Mouse (Mus musculus): ENCODE results near the gene Arhgef40. TPM values are rescaled to one million over a fixed set of nuclear protein-coding genes. Genes with fewer than 3 reads are reported as not detected.

Arhgef40 gene
- polyA plus RNA-seq, 1 experiment from 2014 or later: 154 TPM

GRCm38 (mm10) chr14:52006241-52006640 is 21.7 kb downstream of the Arhgef40 start:
- Histone ChIP-seq H3K27ac (replicated peaks; ENCODE audit: low read depth, low read length) (no peak overlapping the region), H3K9me3 (ENCODE audit: control insufficient read depth, low read length) (no peaks in the 10 kb centered on the region), H3K4me1 (ENCODE audit: control insufficient read depth, insufficient read depth, low read length) (peaks cover 21% of the 10 kb centered on the region), H3K27me3 (ENCODE audit: control insufficient read depth, insufficient read depth, low read length) (no peaks in the 10 kb centered on the region), H3K9ac (ENCODE audit: low read length) (0 out of 2 replicates have a peak overlapping the region, but pooled peaks have one; percentile 2), H3K36me3 (ENCODE audit: control insufficient read depth, insufficient read depth, low read length) (peaks cover 30% of the 10 kb centered on the region), H3K4me2 (ENCODE audit: low read depth, severe bottlenecking) (no peak overlapping the region), H3K4me3 (ENCODE audit: low read depth, low read length) (no peak overlapping the region)
- DNase-seq (ENCODE audit: low spot score): no peak
- ATAC-seq (ENCODE audit: insufficient number of reproducible peaks, low FRiP score, low TSS enrichment, low read depth): no peak
- 75% methylated on average over 8 of the region's 8 CpGs for WGBS

DNA sequence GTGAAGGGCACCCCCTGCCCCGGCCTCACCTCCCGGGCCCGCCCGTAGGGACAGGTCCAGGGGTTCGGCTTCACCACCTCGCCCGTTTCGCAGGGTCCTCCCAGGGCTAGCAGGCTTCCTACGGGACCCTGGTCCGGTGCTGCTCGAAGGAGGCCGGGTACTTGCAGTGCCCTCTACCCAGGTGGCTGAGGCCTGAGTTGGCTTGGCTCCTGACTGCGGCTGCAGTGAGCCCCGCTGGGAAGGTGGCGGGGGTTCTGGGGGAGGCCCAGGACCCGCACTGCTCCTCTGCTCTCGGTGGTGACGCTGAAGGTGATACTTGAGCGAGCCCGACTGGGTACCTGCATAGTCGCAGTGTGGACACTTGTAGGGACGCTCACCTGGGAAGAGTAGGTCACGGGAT is 22.3 kb downstream of the Arhgef40 start:
- H3K4me3 ChIP-seq (ENCODE audit: low read depth, low read length): no peak overlapping the region
- no peaks in the 10 kb centered on the region for H3K9me3 ChIP-seq (ENCODE audit: control insufficient read depth, low read length)
- ATAC-seq (ENCODE audit: insufficient number of reproducible peaks, low FRiP score, low TSS enrichment, low read depth) (no peak), DNase-seq (ENCODE audit: low spot score) (no peak)
- no peak overlapping the region for H3K27ac ChIP-seq (replicated peaks; ENCODE audit: low read depth, low read length)
- no peaks in the 10 kb centered on the region for H3K27me3 ChIP-seq (ENCODE audit: control insufficient read depth, insufficient read depth, low read length)
- H3K36me3 ChIP-seq (ENCODE audit: control insufficient read depth, insufficient read depth, low read length): peaks cover 30% of the 10 kb centered on the region
- 95% methylated on average over 23 of the region's 23 CpGs for WGBS
- no peak overlapping the region for H3K4me2 ChIP-seq (ENCODE audit: low read depth, severe bottlenecking)
- peaks cover 24% of the 10 kb centered on the region for H3K4me1 ChIP-seq (ENCODE audit: control insufficient read depth, insufficient read depth, low read length)
- H3K9ac ChIP-seq (ENCODE audit: low read length): no peak overlapping the region

DNA sequence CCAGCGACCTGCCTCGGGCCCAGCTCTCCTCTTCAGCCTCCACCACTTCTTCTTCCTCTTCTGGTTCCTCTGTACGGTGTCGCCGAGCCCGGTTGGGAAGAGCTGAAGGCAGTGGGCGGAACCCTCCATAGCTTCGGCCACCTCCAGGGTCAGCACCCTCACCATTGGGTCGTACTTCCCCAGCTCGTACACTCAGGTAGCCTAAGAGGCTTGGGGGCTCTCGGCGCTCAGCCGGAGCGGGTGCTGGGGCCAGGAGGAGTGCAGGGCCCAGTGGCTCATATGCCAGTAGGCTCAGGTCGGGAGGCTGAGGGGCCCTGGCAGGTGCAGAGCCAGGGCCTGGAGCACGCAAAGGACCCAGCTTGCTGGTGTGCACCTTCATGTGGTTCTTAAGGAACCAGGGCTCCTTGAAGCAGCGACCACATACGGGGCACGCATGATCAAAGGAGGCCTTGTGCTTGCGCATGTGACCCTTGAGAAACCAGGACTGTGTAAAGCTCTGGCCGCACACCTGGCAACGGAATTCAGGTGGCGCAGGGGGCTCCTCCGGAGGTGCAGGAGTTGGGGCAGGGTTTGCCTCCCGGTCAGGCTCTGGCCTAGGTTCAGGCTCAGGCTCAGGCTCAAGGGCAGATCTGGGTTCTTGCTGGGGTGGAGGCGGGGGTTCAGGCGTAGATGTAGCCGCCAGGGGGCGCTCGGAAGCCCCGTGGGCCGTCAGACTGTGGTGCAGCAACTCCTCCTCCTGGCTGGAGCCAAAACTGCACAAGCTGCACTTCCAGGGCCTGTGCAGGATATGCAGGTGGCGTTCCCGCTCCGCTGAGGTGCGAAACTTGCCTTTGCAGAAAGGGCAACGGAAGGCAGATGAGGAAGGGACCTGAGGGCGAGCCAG is 24.0 kb downstream of the Arhgef40 start:
- Histone ChIP-seq H3K4me2 (ENCODE audit: low read depth, severe bottlenecking) (peak overlapping the region; percentile 17; the same call in 1 of the 2 replicates), H3K4me3 (ENCODE audit: low read depth, low read length) (no peak overlapping the region), H3K27ac (replicated peaks; ENCODE audit: low read depth, low read length) (peak overlapping the region; percentile 52; the same call in 1 of the 2 replicates), H3K4me1 (ENCODE audit: control insufficient read depth, insufficient read depth, low read length) (peaks cover 33% of the 10 kb centered on the region), H3K9ac (ENCODE audit: low read length) (peak overlapping the region; percentile 7; the same call in 1 of the 2 replicates), H3K27me3 (ENCODE audit: control insufficient read depth, insufficient read depth, low read length) (no peaks in the 10 kb centered on the region), H3K9me3 (ENCODE audit: control insufficient read depth, low read length) (no peaks in the 10 kb centered on the region), H3K36me3 (ENCODE audit: control insufficient read depth, insufficient read depth, low read length) (peaks cover 21% of the 10 kb centered on the region)
- peak; percentile 95 for DNase-seq (ENCODE audit: low spot score)
- ATAC-seq (ENCODE audit: insufficient number of reproducible peaks, low FRiP score, low TSS enrichment, low read depth): peak; percentile 52
- 55% methylated on average over 38 of the region's 38 CpGs for WGBS

DNA sequence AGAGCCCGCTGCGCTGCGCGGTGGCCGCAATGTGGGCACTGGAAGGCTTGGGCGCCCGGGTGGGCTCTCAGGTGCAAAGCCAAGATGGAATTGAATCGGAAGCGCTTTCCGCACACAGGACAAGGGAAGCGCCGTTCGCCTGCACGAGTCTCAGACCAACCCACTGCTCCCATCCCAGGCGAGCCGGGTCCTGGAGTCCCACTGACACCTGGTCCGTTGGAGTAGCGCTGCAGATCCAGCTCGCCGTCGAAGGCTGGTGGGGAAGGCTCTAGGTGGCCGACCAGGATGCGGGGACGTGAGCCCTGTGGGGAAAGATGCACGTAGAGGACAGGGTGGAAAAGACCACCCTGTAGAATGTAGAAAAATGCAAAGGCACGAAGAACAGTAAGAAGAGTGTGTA is 24.8 kb downstream of the Arhgef40 start:
- Histone ChIP-seq H3K27me3 (ENCODE audit: control insufficient read depth, insufficient read depth, low read length) (no peaks in the 10 kb centered on the region), H3K4me1 (ENCODE audit: control insufficient read depth, insufficient read depth, low read length) (peaks cover 32% of the 10 kb centered on the region), H3K36me3 (ENCODE audit: control insufficient read depth, insufficient read depth, low read length) (peaks cover 19% of the 10 kb centered on the region), H3K4me2 (ENCODE audit: low read depth, severe bottlenecking) (peak overlapping the region; percentile 17; the same call in 1 of the 2 replicates), H3K9me3 (ENCODE audit: control insufficient read depth, low read length) (no peaks in the 10 kb centered on the region), H3K9ac (ENCODE audit: low read length) (no peak overlapping the region), H3K27ac (replicated peaks; ENCODE audit: low read depth, low read length) (peak overlapping the region; percentile 52; the same call in 1 of the 2 replicates), H3K4me3 (ENCODE audit: low read depth, low read length) (no peak overlapping the region)
- DNase-seq (ENCODE audit: low spot score): no peak
- no peak for ATAC-seq (ENCODE audit: insufficient number of reproducible peaks, low FRiP score, low TSS enrichment, low read depth)
- 49% methylated on average over 26 of the region's 26 CpGs for WGBS

DNA sequence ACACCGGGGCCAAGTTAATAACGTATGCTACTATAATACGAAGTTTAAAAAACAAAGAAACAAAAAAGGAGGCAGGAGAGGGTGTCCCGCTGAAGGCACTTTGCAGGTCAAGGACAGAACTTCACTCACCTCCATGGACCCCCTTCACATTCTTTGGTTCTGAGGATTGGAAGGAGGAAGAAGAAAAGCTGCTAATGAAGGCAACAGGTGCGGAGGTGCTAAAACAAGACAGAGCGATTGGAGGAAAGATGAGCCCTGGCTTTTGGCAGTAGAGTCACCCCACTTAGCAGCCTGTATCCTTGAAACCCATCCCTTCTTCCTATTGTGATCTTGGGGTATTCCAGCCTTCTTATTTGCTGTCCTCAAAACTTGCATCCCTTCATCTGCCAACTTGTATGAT is 25.3 kb downstream of the Arhgef40 start:
- Histone ChIP-seq H3K27ac (replicated peaks; ENCODE audit: low read depth, low read length) (no peak overlapping the region), H3K4me1 (ENCODE audit: control insufficient read depth, insufficient read depth, low read length) (peaks cover 32% of the 10 kb centered on the region), H3K27me3 (ENCODE audit: control insufficient read depth, insufficient read depth, low read length) (no peaks in the 10 kb centered on the region), H3K36me3 (ENCODE audit: control insufficient read depth, insufficient read depth, low read length) (peaks cover 15% of the 10 kb centered on the region), H3K4me3 (ENCODE audit: low read depth, low read length) (no peak overlapping the region), H3K4me2 (ENCODE audit: low read depth, severe bottlenecking) (peak overlapping the region; percentile 29; the same call in 1 of the 2 replicates), H3K9me3 (ENCODE audit: control insufficient read depth, low read length) (no peaks in the 10 kb centered on the region), H3K9ac (ENCODE audit: low read length) (no peak overlapping the region)
- ATAC-seq (ENCODE audit: insufficient number of reproducible peaks, low FRiP score, low TSS enrichment, low read depth) (no peak), DNase-seq (ENCODE audit: low spot score) (no peak)
- 61% methylated on average over 6 of the region's 6 CpGs for WGBS

GRCm38 (mm10) chr14:52010446-52011111 is 26.1 kb downstream of the Arhgef40 start:
- Histone ChIP-seq H3K36me3 (ENCODE audit: control insufficient read depth, insufficient read depth, low read length) (peaks cover 10% of the 10 kb centered on the region), H3K4me2 (ENCODE audit: low read depth, severe bottlenecking) (peak overlapping the region; percentile 29), H3K9me3 (ENCODE audit: control insufficient read depth, low read length) (no peaks in the 10 kb centered on the region), H3K4me1 (ENCODE audit: control insufficient read depth, insufficient read depth, low read length) (peaks cover 35% of the 10 kb centered on the region), H3K9ac (ENCODE audit: low read length) (peak overlapping the region; percentile 43), H3K27me3 (ENCODE audit: control insufficient read depth, insufficient read depth, low read length) (no peaks in the 10 kb centered on the region), H3K27ac (replicated peaks; ENCODE audit: low read depth, low read length) (peak overlapping the region; percentile 58; the same call in 1 of the 2 replicates), H3K4me3 (ENCODE audit: low read depth, low read length) (peak overlapping the region; percentile 10; the same call in 1 of the 2 replicates)
- peak; percentile 32; the same call in 1 of the 2 replicates for ATAC-seq (ENCODE audit: insufficient number of reproducible peaks, low FRiP score, low TSS enrichment, low read depth)
- 1% methylated on average over 9 of the region's 9 CpGs for WGBS
- DNase-seq (ENCODE audit: low spot score): no peak

DNA sequence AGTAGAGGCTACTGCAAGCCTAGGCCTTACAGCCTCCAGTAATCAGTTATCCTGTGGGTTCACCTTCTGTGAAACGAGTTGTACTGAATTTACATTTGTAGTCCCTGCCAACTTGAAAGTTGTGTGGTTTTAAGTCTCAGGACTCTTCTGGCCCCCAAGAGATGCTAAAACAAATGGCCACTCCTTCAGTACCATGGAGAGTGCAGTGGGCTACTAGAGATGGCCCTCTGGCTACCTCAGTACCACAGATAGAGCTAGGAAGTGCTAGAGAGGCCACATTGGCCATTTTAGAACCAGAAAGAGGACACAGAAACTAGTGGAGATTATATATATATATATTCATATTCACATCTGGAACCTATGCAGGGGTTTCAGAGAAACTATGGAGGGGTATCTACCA is 27.2 kb downstream of the Arhgef40 start:
- Histone ChIP-seq H3K27ac (replicated peaks; ENCODE audit: low read depth, low read length) (no peak overlapping the region), H3K4me1 (ENCODE audit: control insufficient read depth, insufficient read depth, low read length) (peaks cover 37% of the 10 kb centered on the region)

GRCm38 (mm10) chr14:52012085-52012484 is 27.6 kb downstream of the Arhgef40 start:
- Histone ChIP-seq H3K27me3 (ENCODE audit: control insufficient read depth, insufficient read depth, low read length) (no peaks in the 10 kb centered on the region), H3K27ac (replicated peaks; ENCODE audit: low read depth, low read length) (no peak overlapping the region), H3K4me2 (ENCODE audit: low read depth, severe bottlenecking) (no peak overlapping the region), H3K4me1 (ENCODE audit: control insufficient read depth, insufficient read depth, low read length) (peaks cover 37% of the 10 kb centered on the region), H3K9me3 (ENCODE audit: control insufficient read depth, low read length) (no peaks in the 10 kb centered on the region), H3K36me3 (ENCODE audit: control insufficient read depth, insufficient read depth, low read length) (no peaks in the 10 kb centered on the region; the same call in 1 of the 2 replicates), H3K9ac (ENCODE audit: low read length) (0 out of 2 replicates have a peak overlapping the region, but pooled peaks have one; percentile 7), H3K4me3 (ENCODE audit: low read depth, low read length) (no peak overlapping the region)
- no peak for ATAC-seq (ENCODE audit: insufficient number of reproducible peaks, low FRiP score, low TSS enrichment, low read depth)
- no peak for DNase-seq (ENCODE audit: low spot score)
- 91% methylated on average over 4 of the region's 4 CpGs for WGBS

More for the DNA sequence above, 27.2 kb downstream of the Arhgef40 start:
- Histone ChIP-seq H3K27me3 (ENCODE audit: control insufficient read depth, insufficient read depth, low read length) (no peaks in the 10 kb centered on the region), H3K36me3 (ENCODE audit: control insufficient read depth, insufficient read depth, low read length) (peaks cover 3% of the 10 kb centered on the region; the same call in 1 of the 2 replicates), H3K9ac (ENCODE audit: low read length) (no peak overlapping the region), H3K4me2 (ENCODE audit: low read depth, severe bottlenecking) (no peak overlapping the region), H3K9me3 (ENCODE audit: control insufficient read depth, low read length) (no peaks in the 10 kb centered on the region), H3K4me3 (ENCODE audit: low read depth, low read length) (no peak overlapping the region)
- DNase-seq (ENCODE audit: low spot score): no peak
- ATAC-seq (ENCODE audit: insufficient number of reproducible peaks, low FRiP score, low TSS enrichment, low read depth): no peak
- WGBS: 69% methylated on average over 1 of the region's 1 CpGs

Measured in limb, embryonic 11.5 days (tissue).